Mouse (Mus musculus) induced T-regulatory cell, adult 2 months (primary cell): ENCODE results near the gene S100a5.
A peak's percentile ranks its signal among the peaks of the same experiment; 100 is the strongest.

Experiments used
- DNase-seq: peaks from one replicate; pipeline ENCODE4 v3.0.0-alpha.2; 2012; ENCODE audit warnings: low read depth

The S100a5 gene

DNA sequence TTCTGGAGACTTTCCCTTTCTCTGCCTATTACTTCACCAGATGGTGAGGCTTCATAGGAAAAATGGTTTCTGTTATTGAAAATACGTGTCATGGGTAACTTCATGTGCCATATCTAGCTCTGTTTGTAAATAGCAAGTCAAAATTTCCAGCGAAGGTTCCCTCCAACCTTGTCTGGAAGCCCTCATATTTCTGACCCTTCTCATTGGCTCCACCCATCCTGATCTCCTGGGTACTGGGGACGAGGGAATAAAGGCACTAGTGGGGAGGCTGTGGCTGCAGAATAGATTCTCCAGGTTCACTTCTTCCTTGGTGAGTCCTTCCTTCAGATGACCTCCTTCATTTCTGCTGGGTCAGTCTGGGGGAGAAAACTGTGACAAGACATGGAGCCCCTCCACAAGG is at the start of gene S100a5:
S100a5 (plus strand) TSS at position 301 of the 400 bp plus-strand sequence.
- no peak for DNase-seq

DNA sequence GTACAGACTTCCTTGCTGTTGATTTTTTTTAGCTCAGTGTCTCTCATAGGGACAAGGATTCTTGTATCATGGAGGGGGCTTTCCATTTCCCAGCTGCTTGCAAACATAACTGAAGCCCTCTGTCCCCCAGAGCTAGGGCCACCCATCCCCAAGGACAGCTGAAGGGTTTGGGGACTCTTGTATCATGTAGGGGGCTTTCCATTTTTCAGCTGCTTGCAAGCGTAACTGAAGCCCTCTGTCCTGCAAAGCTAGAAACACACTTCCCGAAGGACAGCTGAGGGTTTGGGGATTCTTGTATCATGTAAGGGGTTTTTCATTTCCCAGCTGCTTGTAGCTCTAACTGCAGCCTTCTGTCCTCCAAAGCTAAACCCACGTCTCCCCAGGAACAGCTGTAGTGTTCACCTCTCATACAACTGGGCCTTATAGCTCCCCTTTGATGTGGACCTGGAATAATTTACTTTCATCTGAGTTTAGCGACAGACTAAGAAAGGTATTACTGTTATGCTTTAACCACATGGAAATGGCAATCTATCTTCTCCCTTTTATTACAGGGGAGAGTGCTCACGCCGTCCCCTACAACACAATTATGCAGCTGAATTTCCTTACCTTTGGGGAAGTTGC is 48.2 kb upstream of the S100a5 start, which contains the start of gene S100a3:
S100a3 (plus strand) TSS at position 571 of the 621 bp plus-strand sequence.
- DNase-seq: no peak

DNA sequence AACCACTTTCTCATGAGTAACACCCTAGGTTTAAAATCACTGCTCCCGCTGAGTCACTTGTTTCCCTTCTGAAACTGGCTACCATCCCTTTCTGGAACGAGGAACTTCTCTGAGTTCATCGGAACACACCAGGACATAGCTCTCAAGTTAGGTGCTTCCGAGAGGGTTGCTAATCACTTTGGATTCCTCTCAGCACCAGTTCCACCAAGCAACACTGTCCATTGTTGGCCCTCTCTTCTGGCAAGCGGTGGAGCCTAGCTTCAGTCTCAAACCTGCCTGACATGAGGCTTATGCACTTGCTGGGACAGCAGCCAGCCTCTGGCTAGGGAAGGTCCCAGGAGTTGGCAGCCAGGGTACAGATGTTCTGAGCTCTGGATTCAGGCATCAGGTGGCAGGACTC is 33.6 kb upstream of the S100a5 start:
- no peak for DNase-seq

DNA sequence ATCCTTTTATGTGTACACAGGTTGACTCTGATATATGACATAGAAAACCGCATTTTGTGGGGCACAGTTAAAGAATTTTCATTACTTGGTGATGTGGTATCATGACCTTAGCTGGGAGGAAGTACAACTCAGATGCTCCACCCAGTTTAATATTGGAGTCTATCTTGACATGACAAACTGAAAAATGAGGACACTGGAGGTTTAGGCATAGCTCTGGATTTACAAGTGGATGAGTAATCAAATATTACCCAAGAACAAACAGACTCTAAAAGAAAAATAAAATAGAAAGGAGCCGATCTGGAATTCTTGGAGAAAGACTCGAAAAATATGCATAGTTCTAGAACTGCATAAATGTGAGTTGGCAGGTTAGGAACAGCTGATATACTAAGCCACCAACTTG is 33.0 kb upstream of the S100a5 start:
- no peak for DNase-seq

DNA sequence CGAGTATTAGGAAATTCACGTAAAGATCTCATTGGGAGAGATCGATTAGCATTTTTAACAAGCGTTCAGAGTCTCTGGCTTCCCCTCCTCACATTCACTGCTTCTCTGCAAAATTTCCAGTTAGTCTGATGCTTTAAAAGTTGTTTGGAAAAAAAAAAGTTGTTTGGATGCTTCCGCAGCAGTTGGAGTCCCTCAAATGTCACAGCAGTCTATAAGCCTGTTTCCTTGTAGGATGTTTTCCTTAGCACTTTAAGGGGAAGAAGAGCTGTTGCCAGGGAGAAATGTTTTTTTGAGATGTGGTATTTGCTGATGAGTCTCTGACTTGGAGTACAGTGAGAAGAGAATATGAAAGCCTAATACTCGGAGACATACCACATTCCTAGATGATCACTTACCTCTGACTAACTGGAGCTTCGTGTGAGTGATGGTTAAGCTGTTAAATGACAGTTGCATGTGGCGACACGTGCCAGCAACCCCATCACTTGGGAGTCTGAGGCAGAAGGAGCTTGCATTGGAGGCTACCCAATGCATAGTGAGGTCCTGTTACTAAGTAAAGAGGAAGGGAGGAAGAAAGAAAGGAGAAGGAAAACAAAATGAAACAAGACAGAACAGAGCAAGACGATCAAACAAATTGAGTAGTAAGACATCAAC is 31.8 kb upstream of the S100a5 start:
- no peak for DNase-seq

DNA sequence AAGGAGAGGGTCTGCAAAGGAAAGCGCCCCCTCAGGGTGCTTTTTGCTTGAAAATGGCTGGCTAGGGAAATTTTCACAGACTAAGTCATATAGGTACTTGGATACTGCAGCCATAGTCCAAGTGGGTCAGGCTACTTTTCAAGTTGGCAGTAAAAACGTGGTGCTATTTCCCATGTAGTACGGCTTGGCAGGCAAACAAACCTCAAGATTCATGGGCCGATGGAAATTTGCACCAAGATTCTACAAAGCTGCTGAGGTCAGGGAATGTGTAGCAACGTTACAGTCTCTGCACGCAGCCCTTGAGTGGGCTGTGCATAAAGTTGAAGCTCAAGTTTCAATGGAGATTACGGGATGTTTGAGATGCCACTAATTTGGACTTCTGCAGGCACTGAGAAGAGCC is 28.9 kb upstream of the S100a5 start:
- DNase-seq: no peak

DNA sequence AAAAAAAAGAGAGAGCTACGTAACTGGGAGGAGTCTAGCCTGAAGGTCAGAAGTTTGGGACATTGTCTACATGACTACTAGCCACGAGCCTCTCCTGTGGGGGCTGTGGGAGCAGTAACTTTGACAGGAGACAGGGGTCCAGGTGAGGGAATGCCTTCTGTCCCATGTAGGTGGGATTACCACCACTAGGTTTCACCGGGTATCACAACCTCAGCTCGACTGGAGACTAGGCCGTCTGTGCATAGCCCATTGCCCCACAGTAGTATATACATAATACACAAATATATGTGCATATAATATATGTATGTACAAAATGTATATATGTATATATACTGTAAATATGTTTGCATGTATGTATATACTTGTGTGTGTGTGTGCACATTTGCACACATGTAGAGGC is 27.2 kb upstream of the S100a5 start:
- no peak for DNase-seq

DNA sequence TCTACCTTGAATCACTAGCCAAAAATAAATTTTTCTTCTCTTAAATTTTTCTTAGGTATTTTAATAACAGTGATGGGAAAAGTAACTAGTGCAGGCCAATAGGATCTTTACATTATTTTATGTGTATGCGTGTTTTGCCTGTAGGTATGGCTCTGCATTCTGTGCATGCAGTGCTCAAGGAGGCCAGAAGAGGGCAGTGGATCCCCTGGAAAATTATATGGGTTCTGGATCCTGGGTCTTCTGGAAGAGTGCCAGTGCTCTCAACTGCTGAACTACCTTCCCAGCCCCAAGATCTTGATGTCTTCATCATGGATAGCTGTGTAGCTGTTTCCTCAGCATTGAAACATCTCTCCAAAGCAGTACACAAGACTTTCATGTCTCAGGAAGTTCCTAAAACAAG is 26.2 kb upstream of the S100a5 start:
- DNase-seq: peak; percentile 69

DNA sequence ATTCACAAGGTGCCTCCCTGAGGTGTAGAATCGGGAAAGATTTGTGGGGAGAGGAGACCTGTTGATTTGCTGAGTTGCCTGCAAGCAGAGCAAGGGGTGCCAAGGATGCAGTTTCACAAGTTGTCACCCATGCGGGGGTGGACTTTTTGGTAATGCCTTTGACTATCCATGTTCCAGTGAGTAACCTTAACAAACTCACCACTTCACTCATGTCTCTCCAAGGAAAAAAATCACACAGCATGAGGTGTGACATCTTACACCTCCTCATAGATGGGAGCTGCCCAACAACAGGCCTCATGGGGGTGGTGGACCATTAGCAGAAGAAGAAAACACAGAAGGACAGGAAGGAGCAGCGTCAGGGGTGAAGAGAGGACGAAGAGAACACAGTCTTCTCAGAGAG is 25.8 kb upstream of the S100a5 start:
- DNase-seq: no peak

DNA sequence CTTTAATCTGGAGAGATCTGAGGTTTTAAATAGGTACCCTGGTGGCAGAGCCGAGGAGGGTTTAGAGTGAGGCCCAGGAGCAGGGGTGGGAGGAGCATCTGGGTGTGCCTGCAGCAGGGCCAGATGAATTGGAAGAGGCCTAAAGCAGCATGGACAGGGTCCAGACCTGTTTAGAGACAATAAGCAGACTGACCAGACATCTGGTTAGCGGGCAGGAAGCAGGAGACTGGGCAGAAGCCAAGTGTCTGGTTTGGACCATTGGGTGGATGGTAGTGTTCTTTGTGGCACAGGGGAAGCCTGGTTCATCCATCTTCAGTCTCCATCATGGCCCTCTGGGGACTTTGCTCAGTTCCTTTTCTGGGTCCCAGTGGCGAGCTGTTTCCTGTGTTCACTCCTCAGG is 24.4 kb upstream of the S100a5 start:
- DNase-seq: peak; percentile 9

DNA sequence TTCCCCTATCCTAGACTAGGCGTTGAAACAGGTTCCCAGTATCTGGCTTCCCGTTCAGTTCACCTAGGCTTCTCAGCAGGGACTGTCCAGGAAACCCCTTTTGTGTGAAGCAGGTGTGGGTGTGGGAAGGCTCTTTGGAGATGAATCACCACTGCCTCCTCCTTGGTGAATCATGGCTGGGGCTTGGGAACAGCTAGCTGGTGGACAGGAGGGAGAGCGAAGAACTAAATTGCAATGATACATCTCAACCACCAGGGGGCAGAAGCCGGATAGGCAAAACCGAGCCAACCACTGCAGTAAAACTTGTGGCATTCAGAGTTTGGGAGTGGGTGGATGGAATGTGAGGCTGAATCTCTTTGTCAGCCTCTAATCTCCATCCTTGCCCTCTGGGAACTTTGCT is 22.7 kb upstream of the S100a5 start:
- peak; percentile 91 for DNase-seq

DNA sequence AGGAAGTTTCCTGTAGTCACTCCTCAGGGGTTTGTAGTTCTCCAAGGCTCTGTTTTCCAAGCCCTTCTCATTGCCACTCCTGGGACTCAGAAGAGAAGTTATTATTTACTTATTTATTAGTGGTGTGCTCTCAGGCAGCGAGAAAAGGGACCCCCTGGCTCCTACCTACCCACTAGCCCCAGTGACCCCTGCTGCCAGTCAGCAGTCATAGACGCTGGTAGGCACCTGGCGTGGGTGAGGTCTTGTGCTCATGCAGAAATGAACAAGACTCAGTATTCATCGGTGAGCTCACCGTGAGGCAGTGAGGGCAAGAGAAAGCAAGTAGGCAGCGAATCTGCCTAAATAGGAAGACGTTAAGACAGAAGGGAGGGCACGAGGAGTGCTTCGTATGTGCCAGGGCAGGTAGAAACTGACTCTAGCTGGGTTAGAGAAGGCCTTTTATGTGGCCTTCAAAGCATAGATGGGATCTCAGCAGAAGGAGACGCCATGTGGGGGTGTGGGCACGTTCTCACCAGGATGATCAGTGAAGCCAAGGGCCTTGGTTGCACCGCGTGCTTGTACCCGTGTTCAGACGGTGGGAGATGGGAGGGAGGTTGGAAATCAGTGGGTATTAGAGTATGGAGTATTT is 22.2 kb upstream of the S100a5 start:
- peak; percentile 80 for DNase-seq

DNA sequence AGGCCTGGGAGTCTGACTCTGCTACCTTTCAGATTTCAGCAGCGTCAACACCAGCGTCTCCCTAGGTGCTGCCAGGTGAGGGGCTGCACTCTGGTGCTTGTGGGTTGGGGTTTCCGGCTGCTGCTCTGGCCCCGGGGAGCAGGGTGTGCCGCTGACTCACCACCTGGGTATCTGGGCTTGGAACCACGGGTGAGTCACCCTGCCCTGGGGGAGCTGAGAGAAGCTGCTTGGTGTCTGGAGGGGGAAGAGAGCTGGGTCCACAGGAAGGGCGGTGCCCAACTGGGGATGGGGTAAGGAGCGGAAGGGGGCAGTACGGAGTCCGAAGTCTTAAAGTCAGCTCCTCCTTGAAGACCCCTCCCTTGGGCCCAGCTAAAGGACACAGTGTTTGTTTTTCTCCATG is 21.4 kb upstream of the S100a5 start:
- peak; percentile 94 for DNase-seq

DNA sequence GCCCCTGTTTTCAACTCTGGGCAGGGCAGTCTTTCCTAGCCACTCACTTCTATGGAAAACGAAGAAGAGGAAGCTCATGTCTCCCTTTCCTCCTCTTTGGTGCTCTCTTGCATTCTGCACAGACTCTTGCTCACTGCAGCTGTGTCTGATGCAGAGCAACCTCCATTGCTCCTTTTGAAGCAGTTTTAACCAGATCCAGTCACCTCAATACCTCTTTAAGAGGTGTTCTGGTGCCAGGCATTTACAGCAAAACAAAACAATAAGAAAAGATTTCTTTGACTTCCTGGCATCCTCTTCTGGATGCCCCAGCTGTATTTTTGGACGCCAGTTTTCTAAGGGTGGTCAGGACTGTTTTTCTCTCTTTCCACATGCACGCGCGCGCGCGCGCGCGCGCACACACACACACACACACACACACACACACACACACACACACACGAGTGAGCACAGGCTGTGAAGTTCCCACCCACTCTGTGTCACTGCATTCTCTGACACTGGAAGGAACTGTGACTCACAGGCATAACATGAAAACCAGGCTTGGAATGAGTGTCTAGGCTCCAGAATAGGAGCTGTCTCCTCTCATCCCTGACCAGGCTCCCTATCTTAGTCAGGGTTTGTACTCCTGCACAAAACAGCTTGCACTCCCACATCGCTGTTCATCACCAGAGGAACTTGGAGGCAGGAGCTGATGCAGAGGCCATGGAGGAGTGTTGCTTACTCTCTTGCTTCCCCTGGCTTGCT is 20.8 kb upstream of the S100a5 start:
- peak; percentile 80 for DNase-seq

DNA sequence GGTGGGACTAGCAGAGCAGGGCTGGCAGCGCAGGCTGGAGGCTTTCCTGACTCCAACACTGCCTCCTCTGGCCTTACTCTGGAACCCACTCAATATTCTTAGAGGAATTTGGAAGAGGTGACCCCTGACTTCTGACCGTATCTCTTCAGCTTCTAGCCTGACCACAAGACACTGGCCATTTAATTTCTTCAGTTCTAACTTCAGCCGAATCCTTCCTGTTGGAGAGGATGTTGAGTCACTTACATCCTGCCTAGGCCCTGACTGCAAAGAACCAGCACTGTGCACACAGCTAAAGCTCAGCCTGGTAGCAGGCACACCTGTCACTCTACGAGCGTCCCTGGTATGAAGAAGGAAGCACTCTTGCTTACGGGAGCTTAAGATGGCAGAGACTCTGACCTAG is 18.9 kb upstream of the S100a5 start:
- DNase-seq: peak; percentile 82

DNA sequence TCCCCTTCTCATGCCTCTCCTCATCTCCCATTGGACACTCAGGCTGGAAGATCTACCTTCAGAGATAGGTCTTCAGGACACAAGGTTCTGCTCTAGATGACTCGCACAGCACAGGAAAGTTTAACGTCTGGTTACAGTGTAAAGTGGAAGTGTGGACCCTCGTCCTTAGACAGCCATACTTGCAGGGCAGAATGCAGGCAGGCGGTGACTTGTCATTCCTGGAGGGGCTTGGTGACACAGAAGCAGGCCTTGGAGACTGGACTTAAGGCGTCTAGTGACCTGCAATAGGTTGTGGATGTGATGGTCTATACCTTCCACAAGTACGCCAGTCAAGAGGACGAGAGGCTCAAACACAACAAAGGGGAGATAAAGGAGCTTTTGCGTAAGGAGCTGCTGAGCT is 18.4 kb upstream of the S100a5 start, which contains the start of gene S100a2:
S100a2 (plus strand) TSS at position 301 of the 400 bp plus-strand sequence.
- DNase-seq: no peak

DNA sequence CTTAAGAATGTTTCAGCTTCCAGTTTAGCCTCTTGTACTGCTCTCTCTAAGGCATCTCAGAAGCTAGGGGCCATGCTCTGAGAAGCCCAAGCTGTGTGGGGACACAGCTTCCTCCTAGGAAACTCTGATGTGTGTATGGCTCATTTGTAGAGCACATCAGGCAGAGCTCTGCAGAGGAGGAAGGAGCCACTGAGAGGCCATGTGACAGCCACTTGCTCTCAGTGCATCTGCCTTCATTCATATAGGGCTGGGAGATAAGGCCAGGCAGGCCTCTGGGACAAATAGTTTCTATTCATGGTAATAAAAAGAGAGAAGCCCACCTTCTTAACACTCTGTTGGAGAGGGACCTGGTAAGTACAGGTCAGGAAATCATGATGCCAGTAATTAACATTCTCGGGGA is 13.9 kb upstream of the S100a5 start:
- no peak for DNase-seq

DNA sequence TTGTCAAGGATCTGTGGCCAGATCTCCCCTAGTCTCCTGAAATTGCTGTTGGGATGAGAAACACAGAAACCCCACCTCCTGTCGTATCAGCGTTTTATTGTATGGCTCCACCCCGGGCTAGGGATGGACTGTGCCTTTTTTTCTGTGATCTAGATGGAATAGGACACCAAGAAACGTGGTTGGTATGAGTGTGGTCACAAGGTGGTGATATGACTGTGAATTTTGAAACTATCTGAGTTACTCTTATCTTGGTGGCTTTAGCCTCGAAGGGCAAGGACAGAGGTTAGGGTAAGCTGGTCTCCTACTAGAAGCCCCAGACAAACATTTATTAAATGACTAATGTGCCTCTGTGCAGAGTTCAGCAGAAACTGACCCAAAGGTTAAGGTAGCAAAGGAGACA is 12.8 kb upstream of the S100a5 start:
- DNase-seq: no peak

DNA sequence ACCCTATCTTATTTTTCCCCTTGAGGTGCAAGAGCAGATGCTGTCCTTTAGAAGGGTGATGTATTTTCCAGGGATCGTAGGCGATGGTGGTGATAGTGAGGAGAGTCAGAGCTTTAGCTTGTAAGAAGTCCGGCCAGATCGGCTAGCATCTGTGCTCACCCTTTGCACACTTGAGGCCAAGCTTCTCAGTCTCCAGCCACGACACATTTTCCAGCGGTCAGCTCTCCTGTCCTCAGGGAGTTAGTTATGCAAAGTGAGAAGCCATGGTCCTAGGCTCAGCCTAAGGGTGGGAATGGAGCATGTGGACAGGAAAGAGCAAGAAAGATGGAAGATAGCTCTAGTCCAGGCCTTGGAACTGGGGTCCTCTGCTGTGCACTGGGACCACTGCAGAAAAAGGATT is 11.5 kb upstream of the S100a5 start:
- no peak for DNase-seq

DNA sequence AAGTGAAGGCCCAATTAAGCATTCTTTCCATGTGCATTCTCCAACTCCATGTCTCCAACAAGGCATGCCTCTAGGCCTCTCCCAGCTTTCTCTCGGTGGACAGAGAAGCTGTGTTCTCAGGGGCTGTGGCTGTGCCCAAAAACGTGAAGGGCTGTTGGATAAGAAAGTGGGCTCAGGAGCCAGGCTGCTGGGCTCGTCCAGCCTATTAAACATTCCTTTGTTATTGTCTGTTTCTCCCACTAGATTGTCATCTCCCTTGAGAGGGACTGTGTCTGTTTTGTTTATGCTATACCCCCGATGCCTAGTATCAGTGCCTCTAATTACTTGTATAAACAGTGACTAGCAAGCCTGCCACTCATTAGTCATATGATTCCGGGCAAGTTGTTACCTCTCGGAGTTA is 10.6 kb upstream of the S100a5 start:
- DNase-seq: no peak

DNA sequence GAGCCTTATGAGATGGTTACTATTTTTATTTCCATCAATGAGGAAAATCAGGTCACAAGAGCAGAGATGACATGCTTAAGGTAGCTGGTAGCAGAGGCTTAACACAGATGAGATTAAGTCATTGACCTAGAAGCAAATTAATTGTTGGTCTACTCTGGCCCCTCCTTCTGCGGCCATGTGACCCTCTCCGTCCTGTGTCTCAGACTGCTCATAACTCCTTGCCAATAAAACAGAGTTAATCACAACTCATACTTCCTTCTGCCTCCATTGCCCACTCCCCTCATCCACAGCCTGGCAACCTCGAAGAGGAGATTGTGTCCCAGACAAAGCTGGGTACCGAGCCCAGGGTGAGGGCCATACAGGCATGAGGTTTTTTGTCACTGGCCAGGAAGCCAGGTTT is 10.1 kb upstream of the S100a5 start:
- no peak for DNase-seq

DNA sequence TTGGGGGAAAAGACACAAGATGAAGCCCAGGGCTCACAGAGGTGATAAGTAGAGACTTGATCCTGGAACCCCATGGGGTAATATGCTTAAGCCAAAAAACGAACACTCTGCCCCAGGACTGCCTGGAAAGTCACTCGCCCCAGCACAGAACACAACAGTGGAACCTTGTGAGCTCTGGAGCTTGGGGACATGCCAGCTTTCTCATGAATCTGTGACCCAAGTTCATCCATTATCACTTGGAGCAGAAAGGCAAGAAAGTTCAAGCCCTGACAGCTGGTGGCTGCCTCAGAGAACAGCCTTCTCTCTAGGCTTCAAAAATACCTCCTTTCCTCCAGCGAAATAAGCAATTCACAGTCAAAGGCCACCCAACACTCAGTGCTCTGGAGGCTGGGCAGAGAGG is 8.9 kb upstream of the S100a5 start:
- no peak for DNase-seq

DNA sequence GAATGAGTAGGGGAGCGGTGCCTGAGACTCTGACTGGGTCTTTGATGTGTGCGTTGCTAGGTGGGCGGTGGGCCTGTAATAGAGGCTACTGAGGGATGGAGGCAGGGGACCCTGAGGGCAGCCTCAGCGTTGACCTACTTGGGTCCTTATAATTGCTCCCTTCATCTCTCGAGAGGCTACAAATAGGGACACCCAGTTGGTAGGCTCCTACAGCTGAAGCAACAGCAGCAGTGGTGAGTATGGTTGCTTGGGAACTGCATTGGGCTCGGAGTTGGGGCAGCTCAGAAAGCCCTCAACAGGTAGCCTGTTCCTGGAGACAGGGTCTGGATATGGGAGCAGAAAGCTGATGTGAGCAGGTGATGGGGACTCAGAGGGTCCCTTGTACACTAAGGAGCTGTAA is 8.3 kb upstream of the S100a5 start:
- no peak for DNase-seq
